Mouse (Mus musculus): ENCODE measurements around the gene Lsm3.
"Not testable (repeated sequence)": the region's sequence is repeated elsewhere in the genome, so short reads cannot be mapped to it uniquely, and the experiment has no call there.

DNA sequence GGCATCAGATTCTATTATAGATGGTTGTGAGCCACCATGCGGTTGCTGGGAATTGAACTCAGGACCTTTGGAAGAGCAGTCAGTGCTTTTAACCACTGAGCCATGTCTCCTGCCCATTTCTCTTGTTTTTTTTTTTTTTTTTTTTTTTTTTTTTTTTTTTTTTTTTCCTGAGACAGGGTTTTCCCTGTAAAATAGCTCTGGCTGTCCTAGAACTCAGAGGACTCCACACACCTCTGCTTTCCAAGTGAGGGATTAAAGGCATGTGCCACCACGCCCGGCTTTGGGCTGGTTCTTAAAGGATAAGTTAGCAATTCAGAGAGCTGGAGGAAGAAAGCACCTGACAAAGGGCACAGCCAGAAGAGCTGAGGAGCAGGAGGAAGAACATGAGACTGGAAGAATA, 44.3 kb upstream of the Lsm3 start:
- not testable (repeated sequence) for TF ChIP-seq GATA1 (IDR thresholded peaks at IDR 0.05; ENCODE audit: borderline replicate concordance, low read length); FLI1 (IDR thresholded peaks at IDR 0.05; ENCODE audit: low read length)

Data from megakaryocyte, embryonic 14.5 days (primary cell).